ENCODE assay signal across 34 mouse cellular contexts in the genomic region with DNA sequence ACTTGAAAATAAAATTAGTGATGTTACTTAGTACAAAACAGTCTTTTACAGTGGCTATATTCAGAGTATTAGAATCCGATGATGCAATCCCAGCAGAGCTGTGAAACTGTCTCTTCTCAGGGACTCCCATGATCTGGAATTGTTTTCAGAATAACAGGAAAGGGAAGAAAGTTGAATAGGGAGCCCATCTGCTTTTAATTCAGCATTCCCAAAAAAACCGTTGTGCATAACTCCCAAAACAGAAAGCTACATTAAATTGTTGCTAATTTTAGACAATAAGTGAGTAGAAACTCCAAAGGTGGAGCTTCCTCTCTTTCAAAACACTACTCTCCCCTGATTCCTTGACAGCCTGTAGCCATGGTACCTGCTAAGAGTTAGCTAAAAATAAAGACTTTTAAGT.
DNase-seq lines count a peak whose midpoint lies in the region; ATAC-seq and TF ChIP-seq lines count a peak whose summit lies in the region.
"Had no signal": no experiment of that assay in that cellular context is flagged by ENCODE, and none has a peak within 500 bp of the region (broad histone marks: within the 10 kb centered on the region; RNA-seq: fewer than 3 reads in every experiment).

No protein-coding gene starts in this region.

- H3K27me3 ChIP-seq in embryonic facial prominence, embryonic 11.5 days (ENCODE audit: control insufficient read depth, insufficient read depth, low read length) = no peaks in the 10 kb centered on the region
- no peaks in the 10 kb centered on the region for H3K27me3 ChIP-seq in embryonic facial prominence, embryonic 10.5 days (replicated peaks; ENCODE audit: low read depth, poor library complexity, severe bottlenecking)
- H3K27me3 ChIP-seq in heart, adult 2 months (ENCODE audit: control insufficient read depth, insufficient read depth, low read length) = no peaks in the 10 kb centered on the region
- H3K27me3 ChIP-seq in heart, embryonic 11.5 days (ENCODE audit: control insufficient read depth, insufficient read depth, low read length) = no peaks in the 10 kb centered on the region
- no peaks in the 10 kb centered on the region for H3K27me3 ChIP-seq in embryonic facial prominence, embryonic 14.5 days (replicated peaks; ENCODE audit: control insufficient read depth, insufficient read depth, low read length)
- H3K27me3 ChIP-seq: embryonic facial prominence, embryonic 12.5 days; heart, embryonic 13.5 days; hindbrain, embryonic 15.5 days; limb, embryonic 15.5 days; neural tube, embryonic 12.5 days; Patski had no signal

- 46% methylated on average over 2 of the region's 2 CpGs for WGBS in embryonic facial prominence, embryonic 11.5 days
- WGBS in embryonic facial prominence, embryonic 10.5 days = 58% methylated on average over 2 of the region's 2 CpGs
- WGBS in heart, adult 2 months = 26% methylated on average over 2 of the region's 2 CpGs
- WGBS in heart, embryonic 11.5 days (ENCODE audit: insufficient replicate concordance) = 65% methylated on average over 2 of the region's 2 CpGs
- 31% methylated on average over 2 of the region's 2 CpGs for WGBS in embryonic facial prominence, embryonic 14.5 days

- H3K4me2 ChIP-seq in embryonic facial prominence, embryonic 11.5 days (ENCODE audit: low read depth, low read length) = no peak overlapping the region
- no peak overlapping the region for H3K4me2 ChIP-seq in heart, embryonic 11.5 days
- no peak overlapping the region for H3K4me2 ChIP-seq in embryonic facial prominence, embryonic 14.5 days (ENCODE audit: low read depth, low read length)
- H3K4me2 ChIP-seq: embryonic facial prominence, embryonic 12.5 days; heart, embryonic 13.5 days; hindbrain, embryonic 15.5 days; limb, embryonic 15.5 days; lung, embryonic 14.5 days; neural tube, embryonic 12.5 days had no signal

- TF ChIP-seq POLR2A in heart, adult 2 months (IDR thresholded peaks at IDR 0.05; ENCODE audit: insufficient read depth, low read depth, low read length) = no peak

- no peaks in the 10 kb centered on the region for H3K36me3 ChIP-seq in embryonic facial prominence, embryonic 11.5 days (replicated peaks; ENCODE audit: control insufficient read depth, insufficient read depth, low read depth, low read length)
- no peaks in the 10 kb centered on the region for H3K36me3 ChIP-seq in embryonic facial prominence, embryonic 10.5 days (replicated peaks)
- peaks cover 6% of the 10 kb centered on the region for H3K36me3 ChIP-seq in heart, adult 2 months (ENCODE audit: control insufficient read depth, insufficient read depth, low read length)
- no peaks in the 10 kb centered on the region for H3K36me3 ChIP-seq in heart, embryonic 11.5 days (ENCODE audit: control insufficient read depth, insufficient read depth, low read length)
- no peaks in the 10 kb centered on the region for H3K36me3 ChIP-seq in embryonic facial prominence, embryonic 14.5 days (ENCODE audit: control insufficient read depth, insufficient read depth, low read length)
- H3K36me3 ChIP-seq: embryonic facial prominence, embryonic 12.5 days; G1E; heart, embryonic 13.5 days; hindbrain, embryonic 10.5 days; hindbrain, embryonic 15.5 days; limb, embryonic 10.5 days; limb, embryonic 15.5 days; midbrain, embryonic 10.5 days; neural tube, embryonic 12.5 days had no signal

- no peaks in the 10 kb centered on the region for H3K4me1 ChIP-seq in embryonic facial prominence, embryonic 11.5 days (ENCODE audit: control insufficient read depth, insufficient read depth, low read length)
- H3K4me1 ChIP-seq in embryonic facial prominence, embryonic 10.5 days = peaks cover 4% of the 10 kb centered on the region; the same call in 1 of the 2 replicates
- H3K4me1 ChIP-seq in heart, adult 2 months (ENCODE audit: control insufficient read depth, insufficient read depth, low read length) = peaks cover 5% of the 10 kb centered on the region
- H3K4me1 ChIP-seq in heart, embryonic 11.5 days (ENCODE audit: control insufficient read depth, insufficient read depth, low read length) = no peaks in the 10 kb centered on the region
- H3K4me1 ChIP-seq in embryonic facial prominence, embryonic 14.5 days (ENCODE audit: control insufficient read depth, insufficient read depth, low read length) = no peaks in the 10 kb centered on the region
- H3K4me1 ChIP-seq: heart, embryonic 13.5 days; hindbrain, embryonic 10.5 days; hindbrain, embryonic 15.5 days; limb, embryonic 10.5 days; limb, embryonic 15.5 days; midbrain, embryonic 10.5 days; neural tube, embryonic 12.5 days had no signal

- TF ChIP-seq EP300 in heart, adult 2 months (IDR thresholded peaks at IDR 0.05; ENCODE audit: insufficient read depth, low read depth, low read length) = no peak

- H3K9me3 ChIP-seq in embryonic facial prominence, embryonic 11.5 days (replicated peaks; ENCODE audit: control insufficient read depth, low read length) = no peaks in the 10 kb centered on the region
- peaks cover 3% of the 10 kb centered on the region; the same call in 1 of the 2 replicates for H3K9me3 ChIP-seq in embryonic facial prominence, embryonic 10.5 days
- no peaks in the 10 kb centered on the region for H3K9me3 ChIP-seq in heart, embryonic 11.5 days (replicated peaks; ENCODE audit: control insufficient read depth, low read length)
- H3K9me3 ChIP-seq in embryonic facial prominence, embryonic 14.5 days (ENCODE audit: control insufficient read depth, low read length) = no peaks in the 10 kb centered on the region
- H3K9me3 ChIP-seq: G1E; hindbrain, embryonic 15.5 days; limb, embryonic 10.5 days; limb, embryonic 15.5 days; midbrain, embryonic 10.5 days had no signal

- H3K27ac ChIP-seq in embryonic facial prominence, embryonic 11.5 days (replicated peaks; ENCODE audit: low read depth, low read length) = no peak overlapping the region
- H3K27ac ChIP-seq in embryonic facial prominence, embryonic 10.5 days (replicated peaks) = no peak overlapping the region
- peak overlapping the region; percentile 87 for H3K27ac ChIP-seq in heart, adult 2 months
- no peak overlapping the region for H3K27ac ChIP-seq in heart, embryonic 11.5 days (ENCODE audit: low read depth, low read length)
- no peak overlapping the region for H3K27ac ChIP-seq in embryonic facial prominence, embryonic 14.5 days (replicated peaks; ENCODE audit: low read depth, low read length)
- H3K27ac ChIP-seq: embryonic facial prominence, embryonic 12.5 days; heart, embryonic 13.5 days; hindbrain, embryonic 10.5 days; hindbrain, embryonic 15.5 days; limb, embryonic 10.5 days; limb, embryonic 15.5 days; liver, embryonic 14.5 days; midbrain, embryonic 10.5 days; neural tube, embryonic 12.5 days had no signal

- intact Hi-C loops in heart, adult 2 months (cut with DNase I) = loop anchor here (1.0 to 5.0 kb wide), 7 partner anchors 89 to 665 kb away; a partner anchor contains a TSS

- ATAC-seq in embryonic facial prominence, embryonic 11.5 days (replicated peaks; ENCODE audit: insufficient number of reproducible peaks, low FRiP score, low TSS enrichment, low read depth) = no peak
- no peak for ATAC-seq in heart, embryonic 11.5 days (replicated peaks; ENCODE audit: insufficient number of reproducible peaks, low FRiP score, low TSS enrichment)
- ATAC-seq in embryonic facial prominence, embryonic 14.5 days (ENCODE audit: low read depth) = no peak
- ATAC-seq in megakaryocyte, adult 5-6 weeks (ENCODE audit: poor library complexity, severe bottlenecking) = no peak
- ATAC-seq: forebrain, embryonic 16.5 days; inflammation-experienced regulatory T-cells, adult 6 months; midbrain, embryonic 16.5 days; Patski had no signal

- no peak overlapping the region for H3K9ac ChIP-seq in embryonic facial prominence, embryonic 11.5 days (replicated peaks; ENCODE audit: low read length)
- no peak overlapping the region for H3K9ac ChIP-seq in heart, adult 2 months (ENCODE audit: low read depth, low read length)
- H3K9ac ChIP-seq in heart, embryonic 11.5 days (ENCODE audit: low read depth, low read length) = no peak overlapping the region
- no peak overlapping the region for H3K9ac ChIP-seq in embryonic facial prominence, embryonic 14.5 days (ENCODE audit: low read depth, low read length)
- H3K9ac ChIP-seq: embryonic facial prominence, embryonic 12.5 days; heart, embryonic 13.5 days; hindbrain, embryonic 15.5 days; limb, embryonic 15.5 days; liver, embryonic 14.5 days; lung, embryonic 14.5 days; neural tube, embryonic 12.5 days had no signal

- TF ChIP-seq CTCF in heart, adult 2 months (IDR thresholded peaks at IDR 0.05) = no peak

- H3K4me3 ChIP-seq in embryonic facial prominence, embryonic 11.5 days (ENCODE audit: low read depth, low read length) = no peak overlapping the region
- no peak overlapping the region for H3K4me3 ChIP-seq in embryonic facial prominence, embryonic 10.5 days
- no peak overlapping the region for H3K4me3 ChIP-seq in heart, adult 2 months
- H3K4me3 ChIP-seq in heart, embryonic 11.5 days (ENCODE audit: low read depth, low read length) = no peak overlapping the region
- H3K4me3 ChIP-seq in embryonic facial prominence, embryonic 14.5 days (ENCODE audit: low read depth, low read length) = no peak overlapping the region
- H3K4me3 ChIP-seq: embryonic facial prominence, embryonic 12.5 days; erythroblast, embryonic 14.5 days; heart, embryonic 13.5 days; hindbrain, embryonic 10.5 days; hindbrain, embryonic 15.5 days; limb, embryonic 10.5 days; limb, embryonic 15.5 days; midbrain, embryonic 10.5 days; neural tube, embryonic 12.5 days had no signal

- peak; percentile 4 for DNase-seq in embryonic facial prominence, embryonic 11.5 days (ENCODE audit: low spot score)
- no peak for DNase-seq in embryonic facial prominence, embryonic 10.5 days (ENCODE audit: low spot score)
- no peak for DNase-seq in heart, adult 2 months
- peak; percentile 69 for DNase-seq in 3T3-L1 (ENCODE audit: low read depth, low spot score)
- DNase-seq in embryonic facial prominence, embryonic 14.5 days (ENCODE audit: low spot score) = peak; percentile 48
- DNase-seq in spleen, postnatal 10 days (ENCODE audit: low spot score in 2 of 2) = no peak
- DNase-seq: adrenal gland, postnatal 14 days; cerebellum, adult 18-20 months; cerebellum, postnatal 14 days; gastrocnemius, postnatal 10 days; kidney, adult 11 months; kidney, postnatal 14 days; layer of hippocampus, adult 9-11 months; lung, embryonic 14.5 days; lung, postnatal 14 days; right cerebral cortex, adult 18-20 months; thymus, postnatal 4 days had no signal

- H3K79me2 ChIP-seq in heart, adult 2 months (replicated peaks; ENCODE audit: control insufficient read depth, insufficient read depth, low read length) = no peaks in the 10 kb centered on the region

Comparison
In these comparisons a context has a peak if more than half of its experiments do, and no peak if none do; other contexts are left out.
1. DNase-seq: peak in embryonic facial prominence, embryonic 11.5 days (single experiment), 3T3-L1 (single experiment) and embryonic facial prominence, embryonic 14.5 days (single experiment); none in embryonic facial prominence, embryonic 10.5 days (single experiment), heart, adult 2 months (0 of 2) and spleen, postnatal 10 days (0 of 2).